Mouse (Mus musculus) stomach, postnatal 0 days (tissue): ENCODE data around the gene Zbtb20.
"Not testable (repeated sequence)": the region's sequence is repeated elsewhere in the genome, so short reads cannot be mapped to it uniquely, and the experiment has no call there.

ENCODE experiments used
- CTCF ChIP-seq: IDR thresholded peaks from 2 replicates; pipeline ENCODE4 v1.5.1; 2016; ENCODE audit warnings: antibody characterized with exemption, low read depth, mild to moderate bottlenecking, moderate library complexity
- EP300 ChIP-seq: optimal IDR thresholded peaks from 2 replicates; pipeline ENCODE3; 2016; ENCODE audit warnings: antibody characterized with exemption

DNA sequence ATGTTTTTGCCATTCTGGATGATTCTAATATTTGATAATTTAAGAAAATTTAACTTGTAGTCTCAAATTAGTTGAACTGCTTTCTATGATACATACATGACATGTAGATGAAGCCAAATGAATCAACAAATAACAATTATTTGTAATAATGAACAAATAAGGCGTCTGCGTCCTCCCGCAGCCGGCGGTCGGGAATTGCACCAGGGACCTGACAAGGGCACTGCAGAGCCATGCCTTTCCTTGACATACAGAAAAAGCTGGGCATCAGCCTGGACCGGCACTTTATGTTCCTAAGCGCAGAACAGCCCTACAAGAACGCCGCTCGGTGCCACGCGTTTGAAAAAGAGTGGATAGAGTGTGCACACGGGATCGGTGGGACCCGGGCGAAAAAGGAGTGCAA is 79.7 kb downstream of the Zbtb20 start:
- not testable (repeated sequence) for TF ChIP-seq CTCF, EP300
